Mouse (Mus musculus): ENCODE measurements around the gene Bmpr1b. TPM values are rescaled to one million over a fixed set of nuclear protein-coding genes. Genes with fewer than 3 reads are reported as not detected.
A peak's percentile ranks its signal among the peaks of the same experiment; 100 is the strongest.

The Bmpr1b gene
- total and polyA plus RNA-seq, 3 experiments: 0.04 TPM; not detected in 1

- Histone ChIP-seq H3K27ac (ENCODE audit: insufficient read depth, low read depth) (no peak overlapping the region), H3K27me3 (replicated peaks) (no peaks in the 10 kb centered on the region), H3K9ac (ENCODE audit: insufficient read depth, low read depth) (no peak overlapping the region), H3K4me3 (replicated peaks in 1 of 3; ENCODE audit: low read depth in 2 of 3, low read length in 2 of 3, poor library complexity in 1 of 3) (no peak overlapping the region), H3K4me1 (ENCODE audit: control insufficient read depth in 1 of 2, insufficient read depth in 2 of 2) (peaks cover 6% of the 10 kb centered on the region in 2 experiments; a peak in 3 of 4 replicates), H3K79me2 (replicated peaks; ENCODE audit: control insufficient read depth, extremely low read depth, insufficient read depth, poor library complexity, severe bottlenecking) (no peaks in the 10 kb centered on the region), H3K4me2 (ENCODE audit: insufficient read depth, low read depth, poor library complexity, severe bottlenecking) (peak overlapping the region; percentile 69), H3K9me3 (replicated peaks; ENCODE audit: low read length) (no peaks in the 10 kb centered on the region), H3K36me3 (replicated peaks in 1 of 2; ENCODE audit: control insufficient read depth in 1 of 2, insufficient read depth in 1 of 2, low read length in 1 of 2) (no peaks in the 10 kb centered on the region)
- no peak for DNase-seq (ENCODE audit: extremely low read depth)
- TF ChIP-seq USF1 (IDR thresholded peaks at IDR 0.05; ENCODE audit: low read depth, low read length) (no peak), MAFK (IDR thresholded peaks at IDR 0.05; ENCODE audit: insufficient replicate concordance, low read length) (0 out of 2 replicates have a peak, but pooled peaks have one; percentile 4), NRF1 (IDR thresholded peaks at IDR 0.05; ENCODE audit: low read depth, low read length) (no peak), MYC (IDR thresholded peaks at IDR 0.05; ENCODE audit: low read depth, low read length) (no peak)
- dilution Hi-C loops (cut with MboI; ENCODE audit: extremely low pct_ligation_motif_present, extremely low pct_unique_long_range_greater_than_20kb, low sequenced_read_pairs) (no loop called here), in situ Hi-C loops (cut with MboI; ENCODE audit: low pct_ligation_motif_present, low pct_unique_long_range_greater_than_20kb, low sequenced_read_pairs) (no loop called here)
These were observed 108.0 kb downstream of the Bmpr1b start for GRCm38 (mm10) chr3:142061267-142061666.

GRCm38 (mm10) chr3:142059890-142060289, 109.3 kb downstream of the Bmpr1b start:
- no peaks in the 10 kb centered on the region for H3K79me2 ChIP-seq (replicated peaks; ENCODE audit: control insufficient read depth, extremely low read depth, insufficient read depth, poor library complexity, severe bottlenecking)
- no peaks in the 10 kb centered on the region for H3K27me3 ChIP-seq (replicated peaks)
- no peaks in the 10 kb centered on the region for H3K9me3 ChIP-seq (replicated peaks; ENCODE audit: low read length)
- TF ChIP-seq NRF1 (IDR thresholded peaks at IDR 0.05; ENCODE audit: low read depth, low read length) (no peak), ETS1 (conservative IDR thresholded peaks at IDR 0.05; ENCODE audit: low read depth, low read length) (no peak), USF1 (IDR thresholded peaks at IDR 0.05; ENCODE audit: low read depth, low read length) (no peak), RAD21 (IDR thresholded peaks at IDR 0.05; ENCODE audit: low read depth, low read length) (no peak), MEF2A (IDR thresholded peaks at IDR 0.05; ENCODE audit: borderline replicate concordance, low read depth, low read length) (no peak), ZMIZ1 (IDR thresholded peaks at IDR 0.05; ENCODE audit: low read depth, low read length) (no peak), ELF1 (IDR thresholded peaks at IDR 0.05; ENCODE audit: low read depth, low read length) (no peak), MYC (IDR thresholded peaks at IDR 0.05; ENCODE audit: low read depth, low read length) (no peak), NELFE (IDR thresholded peaks at IDR 0.05; ENCODE audit: low read depth, low read length) (no peak), ZNF384 (IDR thresholded peaks at IDR 0.05; ENCODE audit: low read depth, low read length) (no peak), UBTF (IDR thresholded peaks at IDR 0.05; ENCODE audit: low read depth, low read length) (no peak), KAT2A (IDR thresholded peaks at IDR 0.05; ENCODE audit: insufficient replicate concordance, low read length) (no peak), SMC3 (IDR thresholded peaks at IDR 0.05; ENCODE audit: low read depth, low read length) (no peak), TBP (conservative IDR thresholded peaks at IDR 0.05; ENCODE audit: low read depth, low read length) (no peak), GABPA (IDR thresholded peaks at IDR 0.05; ENCODE audit: insufficient replicate concordance, low read depth, low read length) (no peak), EP300 (IDR thresholded peaks at IDR 0.05; ENCODE audit: low read length) (no peak)
- DNase-seq (ENCODE audit: extremely low read depth): no peak
- H3K4me2 ChIP-seq (ENCODE audit: insufficient read depth, low read depth, poor library complexity, severe bottlenecking): no peak overlapping the region
- in situ Hi-C loops (cut with MboI; ENCODE audit: low pct_ligation_motif_present, low pct_unique_long_range_greater_than_20kb, low sequenced_read_pairs) (no loop called here), dilution Hi-C loops (cut with MboI; ENCODE audit: extremely low pct_ligation_motif_present, extremely low pct_unique_long_range_greater_than_20kb, low sequenced_read_pairs) (no loop called here)
- no peak overlapping the region for H3K27ac ChIP-seq (ENCODE audit: insufficient read depth, low read depth)
- H3K4me1 ChIP-seq (ENCODE audit: control insufficient read depth in 1 of 2, insufficient read depth in 2 of 2): peaks cover 6 to 10% of the 10 kb centered on the region in 2 experiments
- H3K9ac ChIP-seq (ENCODE audit: insufficient read depth, low read depth): no peak overlapping the region
- H3K4me3 ChIP-seq (replicated peaks in 1 of 3; ENCODE audit: low read depth in 2 of 3, low read length in 2 of 3, poor library complexity in 1 of 3): no peak overlapping the region
- H3K36me3 ChIP-seq (replicated peaks in 1 of 2; ENCODE audit: control insufficient read depth in 1 of 2, insufficient read depth in 1 of 2, low read length in 1 of 2): no peaks in the 10 kb centered on the region

Data from CH12.LX (cell line).